Mouse (Mus musculus): Measurements from ENCODE around the gene Cct8. TPM values are rescaled to one million over a fixed set of nuclear protein-coding genes. Genes with fewer than 3 reads are reported as not detected.
"Not testable (repeated sequence)": the region's sequence is repeated elsewhere in the genome, so short reads cannot be mapped to it uniquely, and the experiment has no call there.

Cct8 gene
- polyA plus RNA-seq, 1 experiment from 2014 or later: 181 TPM

GRCm38 (mm10) chr16:87501304-87502078, 5.8 kb upstream of the Cct8 start:
- Histone ChIP-seq H3K27ac (replicated peaks) (no peak overlapping the region), H3K4me1 (replicated peaks; ENCODE audit: control insufficient read depth, insufficient read depth) (no peaks in the 10 kb centered on the region), H3K27me3 (ENCODE audit: control insufficient read depth, insufficient read depth, low read length) (no peaks in the 10 kb centered on the region), H3K9me3 (ENCODE audit: control insufficient read depth, low read length) (no peaks in the 10 kb centered on the region), H3K4me2 (replicated peaks; ENCODE audit: low read depth) (no peak overlapping the region), H3K4me3 (ENCODE audit: low read depth, low read length) (no peak overlapping the region), H3K9ac (ENCODE audit: low read length) (no peak overlapping the region), H3K36me3 (ENCODE audit: control insufficient read depth, insufficient read depth, low read length) (no peaks in the 10 kb centered on the region)
- ATAC-seq (ENCODE audit: low FRiP score, low TSS enrichment): peak; percentile 60
- TF ChIP-seq EP300 (optimal IDR thresholded peaks at IDR 0.05): no peak
- TF ChIP-seq CTCF (IDR thresholded peaks at IDR 0.05; ENCODE audit: low read depth): no peak
- peak; percentile 37 for DNase-seq (ENCODE audit: low spot score)
- WGBS: 39% methylated on average over 13 of the region's 13 CpGs

- no peak for ATAC-seq (ENCODE audit: low FRiP score, low TSS enrichment)
- H3K27ac ChIP-seq (replicated peaks): no peak overlapping the region
- no peak overlapping the region for H3K4me2 ChIP-seq (replicated peaks; ENCODE audit: low read depth)
- no peaks in the 10 kb centered on the region for H3K27me3 ChIP-seq (ENCODE audit: control insufficient read depth, insufficient read depth, low read length)
- no peak for TF ChIP-seq EP300 (optimal IDR thresholded peaks at IDR 0.05)
- no peak for TF ChIP-seq CTCF (IDR thresholded peaks at IDR 0.05; ENCODE audit: low read depth)
- H3K4me3 ChIP-seq (ENCODE audit: low read depth, low read length): no peak overlapping the region
- no peak for DNase-seq (ENCODE audit: low spot score)
- H3K9me3 ChIP-seq (ENCODE audit: control insufficient read depth, low read length): no peaks in the 10 kb centered on the region
- WGBS: 70% methylated on average over 6 of the region's 6 CpGs
- peaks cover 2% of the 10 kb centered on the region for H3K4me1 ChIP-seq (replicated peaks; ENCODE audit: control insufficient read depth, insufficient read depth)
- no peak overlapping the region for H3K9ac ChIP-seq (ENCODE audit: low read length)
- no peaks in the 10 kb centered on the region for H3K36me3 ChIP-seq (ENCODE audit: control insufficient read depth, insufficient read depth, low read length)
Measured at GRCm38 (mm10) chr16:87499556-87499955, 3.9 kb upstream of the Cct8 start.

GRCm38 (mm10) chr16:87497171-87497570, 1.5 kb upstream of the Cct8 start:
- Histone ChIP-seq H3K27ac (replicated peaks) (no peak overlapping the region), H3K36me3 (ENCODE audit: control insufficient read depth, insufficient read depth, low read length) (0 out of 2 replicates have a peak, but pooled peaks cover 3% of the 10 kb centered on the region), H3K9ac (ENCODE audit: low read length) (no peak overlapping the region), H3K4me3 (ENCODE audit: low read depth, low read length) (no peak overlapping the region), H3K4me1 (replicated peaks; ENCODE audit: control insufficient read depth, insufficient read depth) (peaks cover 3% of the 10 kb centered on the region), H3K4me2 (replicated peaks; ENCODE audit: low read depth) (no peak overlapping the region), H3K9me3 (ENCODE audit: control insufficient read depth, low read length) (no peaks in the 10 kb centered on the region), H3K27me3 (ENCODE audit: control insufficient read depth, insufficient read depth, low read length) (no peaks in the 10 kb centered on the region)
- DNase-seq (ENCODE audit: low spot score): no peak
- WGBS: 81% methylated on average over 6 of the region's 6 CpGs
- no peak for ATAC-seq (ENCODE audit: low FRiP score, low TSS enrichment)
- TF ChIP-seq EP300 (optimal IDR thresholded peaks at IDR 0.05) (no peak), CTCF (IDR thresholded peaks at IDR 0.05; ENCODE audit: low read depth) (no peak)

GRCm38 (mm10) chr16:87496728-87497127, 1.1 kb upstream of the Cct8 start:
- Histone ChIP-seq H3K4me2 (replicated peaks; ENCODE audit: low read depth) (peak overlapping the region; percentile 75; the same call in 1 of the 2 replicates), H3K27ac (replicated peaks) (no peak overlapping the region), H3K9ac (ENCODE audit: low read length) (no peak overlapping the region), H3K36me3 (ENCODE audit: control insufficient read depth, insufficient read depth, low read length) (0 out of 2 replicates have a peak, but pooled peaks cover 3% of the 10 kb centered on the region), H3K4me3 (ENCODE audit: low read depth, low read length) (no peak overlapping the region), H3K9me3 (ENCODE audit: control insufficient read depth, low read length) (no peaks in the 10 kb centered on the region), H3K4me1 (replicated peaks; ENCODE audit: control insufficient read depth, insufficient read depth) (peaks cover 3% of the 10 kb centered on the region), H3K27me3 (ENCODE audit: control insufficient read depth, insufficient read depth, low read length) (no peaks in the 10 kb centered on the region)
- DNase-seq (ENCODE audit: low spot score) (no peak), ATAC-seq (ENCODE audit: low FRiP score, low TSS enrichment) (no peak)
- 90% methylated on average over 2 of the region's 2 CpGs for WGBS
- TF ChIP-seq EP300 (optimal IDR thresholded peaks at IDR 0.05): no peak
- TF ChIP-seq CTCF (IDR thresholded peaks at IDR 0.05; ENCODE audit: low read depth): no peak

- TF ChIP-seq CTCF (IDR thresholded peaks at IDR 0.05; ENCODE audit: low read depth): no peak
- no peak for TF ChIP-seq EP300 (optimal IDR thresholded peaks at IDR 0.05)
- DNase-seq (ENCODE audit: low spot score) (no peak), ATAC-seq (ENCODE audit: low FRiP score, low TSS enrichment) (peak; percentile 56)
- Histone ChIP-seq H3K9me3 (ENCODE audit: control insufficient read depth, low read length) (no peaks in the 10 kb centered on the region), H3K4me1 (replicated peaks; ENCODE audit: control insufficient read depth, insufficient read depth) (peaks cover 3% of the 10 kb centered on the region), H3K4me2 (replicated peaks; ENCODE audit: low read depth) (peak overlapping the region; percentile 75), H3K4me3 (ENCODE audit: low read depth, low read length) (peak overlapping the region; percentile 95), H3K9ac (ENCODE audit: low read length) (peak overlapping the region; percentile 98), H3K36me3 (ENCODE audit: control insufficient read depth, insufficient read depth, low read length) (peaks cover 11% of the 10 kb centered on the region), H3K27me3 (ENCODE audit: control insufficient read depth, insufficient read depth, low read length) (no peaks in the 10 kb centered on the region), H3K27ac (replicated peaks) (peak overlapping the region; percentile 92)
- WGBS: under 1% methylated on average over 35 of the region's 39 CpGs
Measured at GRCm38 (mm10) chr16:87494955-87495655, 568 bp downstream of the Cct8 start.

- not testable (repeated sequence) for H3K4me3 ChIP-seq (ENCODE audit: low read depth, low read length); DNase-seq (ENCODE audit: low spot score); H3K9ac ChIP-seq (ENCODE audit: low read length); H3K4me1 ChIP-seq (replicated peaks; ENCODE audit: control insufficient read depth, insufficient read depth); H3K27me3 ChIP-seq (ENCODE audit: control insufficient read depth, insufficient read depth, low read length); ATAC-seq (ENCODE audit: low FRiP score, low TSS enrichment); H3K4me2 ChIP-seq (replicated peaks; ENCODE audit: low read depth); H3K9me3 ChIP-seq (ENCODE audit: control insufficient read depth, low read length); H3K27ac ChIP-seq (replicated peaks)
- peaks cover 23% of the 10 kb centered on the region for H3K36me3 ChIP-seq (ENCODE audit: control insufficient read depth, insufficient read depth, low read length)
- WGBS: 92% methylated on average over 12 of the region's 12 CpGs
Measured at GRCm38 (mm10) chr16:87492191-87492792, 3.4 kb downstream of the Cct8 start.

All from stomach, postnatal 0 days (tissue).